Comparison of ENCODE assay signal across 7 mouse cellular contexts in genomic region chr3:88771941-88772280, GRCm38 (mm10). TPM values are rescaled to one million over a fixed set of nuclear protein-coding genes. Genes with fewer than 3 reads are reported as not detected.
A peak's percentile ranks its signal among the peaks of the same experiment; 100 is the strongest.
DNase-seq lines count a peak whose midpoint lies in the region; ATAC-seq and TF ChIP-seq lines count a peak whose summit lies in the region.
"Not testable (repeated sequence)": the region's sequence is repeated elsewhere in the genome, so short reads cannot be mapped to it uniquely, and the experiment has no call there.

No protein-coding gene starts in this region.

- H3K27me3 ChIP-seq in cerebellum, adult 2 months (ENCODE audit: control insufficient read depth, insufficient read depth, low read length); forebrain, embryonic 14.5 days (replicated peaks; ENCODE audit: control insufficient read depth, insufficient read depth, low read length); heart, embryonic 16.5 days (ENCODE audit: control insufficient read depth, insufficient read depth, low read length); intestine, postnatal 0 days (replicated peaks; ENCODE audit: control insufficient read depth, insufficient read depth, low read length); limb, embryonic 15.5 days; neural tube, embryonic 13.5 days: not testable (repeated sequence)

- not testable (repeated sequence) for H3K36me3 ChIP-seq in forebrain, embryonic 14.5 days (ENCODE audit: control insufficient read depth, insufficient read depth, low read length); heart, embryonic 16.5 days (ENCODE audit: control insufficient read depth, insufficient read depth); intestine, postnatal 0 days (ENCODE audit: control insufficient read depth, insufficient read depth); limb, embryonic 15.5 days; macrophage (ENCODE audit: inconsistent target); neural tube, embryonic 13.5 days

- not testable (repeated sequence) for TF ChIP-seq POLR2A in cerebellum, adult 2 months (IDR thresholded peaks at IDR 0.05; ENCODE audit: borderline replicate concordance, insufficient read depth, low read length)

- peak overlapping the region; percentile 68 for H3K9ac ChIP-seq in forebrain, embryonic 14.5 days (ENCODE audit: low read length)
- H3K9ac ChIP-seq in heart, embryonic 16.5 days (ENCODE audit: low read length); intestine, postnatal 0 days (ENCODE audit: low read depth, low read length); limb, embryonic 15.5 days: not testable (repeated sequence)
- H3K9ac ChIP-seq in neural tube, embryonic 13.5 days = peak overlapping the region; percentile 79

- H3K4me2 ChIP-seq in forebrain, embryonic 14.5 days (ENCODE audit: low read length) = peak overlapping the region; percentile 47
- peak overlapping the region; percentile 55 for H3K4me2 ChIP-seq in heart, embryonic 16.5 days (ENCODE audit: low read depth, low read length)
- H3K4me2 ChIP-seq in intestine, postnatal 0 days (replicated peaks; ENCODE audit: low read depth) = peak overlapping the region; percentile 52
- peak overlapping the region; percentile 54 for H3K4me2 ChIP-seq in limb, embryonic 15.5 days
- H3K4me2 ChIP-seq in neural tube, embryonic 13.5 days = peak overlapping the region; percentile 52

- not testable (repeated sequence) for ATAC-seq in forebrain, embryonic 14.5 days; heart, embryonic 16.5 days (replicated peaks; ENCODE audit: extremely low read depth, insufficient read depth, low FRiP score); limb, embryonic 15.5 days (ENCODE audit: insufficient number of reproducible peaks, low FRiP score, low TSS enrichment, low read depth); neural tube, embryonic 13.5 days (ENCODE audit: low read depth)
- peak; percentile 3; the same call in 1 of the 2 replicates for ATAC-seq in intestine, postnatal 0 days

- H3K9me3 ChIP-seq in forebrain, embryonic 14.5 days (replicated peaks; ENCODE audit: control insufficient read depth, low read length); heart, embryonic 16.5 days (replicated peaks; ENCODE audit: control insufficient read depth, low read length); intestine, postnatal 0 days (ENCODE audit: control insufficient read depth); limb, embryonic 15.5 days; neural tube, embryonic 13.5 days: not testable (repeated sequence)

- WGBS in cerebellum, adult 2 months = 2% methylated on average over 3 of the region's 6 CpGs
- WGBS in forebrain, embryonic 14.5 days = 0% methylated on average over 3 of the region's 6 CpGs
- WGBS in heart, embryonic 16.5 days = 9% methylated on average over 3 of the region's 6 CpGs
- 28% methylated on average over 3 of the region's 6 CpGs for WGBS in intestine, postnatal 0 days
- WGBS in limb, embryonic 15.5 days = 6% methylated on average over 3 of the region's 6 CpGs
- no CpG with 5 or more reads among the region's 6 CpGs for WGBS in macrophage (ENCODE audit: missing documents)
- 3% methylated on average over 3 of the region's 6 CpGs for whole genome bisulfite sequencing in neural tube, embryonic 13.5 days

- TF ChIP-seq CTCF in cerebellum, adult 2 months (IDR thresholded peaks at IDR 0.05; ENCODE audit: borderline replicate concordance, insufficient read depth, low read depth, low read length); intestine, postnatal 0 days (IDR thresholded peaks at IDR 0.05; ENCODE audit: low read depth): not testable (repeated sequence)

- peak overlapping the region; percentile 51 for H3K4me3 ChIP-seq in cerebellum, adult 2 months (replicated peaks; ENCODE audit: insufficient read depth, low read depth, low read length)
- H3K4me3 ChIP-seq in forebrain, embryonic 14.5 days (ENCODE audit: low read depth, low read length) = peak overlapping the region; percentile 40
- peak overlapping the region; percentile 35 for H3K4me3 ChIP-seq in heart, embryonic 16.5 days (ENCODE audit: low read length)
- not testable (repeated sequence) for H3K4me3 ChIP-seq in intestine, postnatal 0 days (ENCODE audit: low read depth, low read length)
- H3K4me3 ChIP-seq in limb, embryonic 15.5 days = peak overlapping the region; percentile 32
- H3K4me3 ChIP-seq in macrophage (ENCODE audit: inconsistent target) = peak overlapping the region; percentile 5; the same call in 1 of the 2 replicates
- H3K4me3 ChIP-seq in neural tube, embryonic 13.5 days = peak overlapping the region; percentile 53

- not testable (repeated sequence) for DNase-seq in cerebellum, adult 2 months; forebrain, embryonic 14.5 days (ENCODE audit: low spot score)

- H3K4me1 ChIP-seq in cerebellum, adult 2 months (ENCODE audit: control insufficient read depth, insufficient read depth, low read length); forebrain, embryonic 14.5 days (ENCODE audit: control insufficient read depth, insufficient read depth, low read length); heart, embryonic 16.5 days (ENCODE audit: control insufficient read depth, insufficient read depth, low read length); intestine, postnatal 0 days (replicated peaks; ENCODE audit: control insufficient read depth, insufficient read depth, low read length); limb, embryonic 15.5 days; neural tube, embryonic 13.5 days (replicated peaks): not testable (repeated sequence)

- peak overlapping the region; percentile 91; the same call in 1 of the 2 replicates for H3K27ac ChIP-seq in cerebellum, adult 2 months (ENCODE audit: insufficient read depth, low read length)
- peak overlapping the region; percentile 91 for H3K27ac ChIP-seq in forebrain, embryonic 14.5 days (ENCODE audit: low read depth, low read length)
- H3K27ac ChIP-seq in heart, embryonic 16.5 days (ENCODE audit: low read length) = peak overlapping the region; percentile 72
- not testable (repeated sequence) for H3K27ac ChIP-seq in intestine, postnatal 0 days (ENCODE audit: low read depth, low read length)
- H3K27ac ChIP-seq in limb, embryonic 15.5 days = peak overlapping the region; percentile 72
- H3K27ac ChIP-seq in macrophage = peak overlapping the region; percentile 51
- H3K27ac ChIP-seq in neural tube, embryonic 13.5 days (replicated peaks) = peak overlapping the region; percentile 94

- H3K79me2 ChIP-seq in macrophage (ENCODE audit: inconsistent target) = not testable (repeated sequence)

RNA-seq across cellular contexts. Expression of gene Syt11, which starts 3.1 kb away (rescaled TPM):
- polyA plus RNA-seq in cerebellum, adult 2 months (2012; rRNA removed) = 414 and 477 TPM in 2 replicates
- polyA plus RNA-seq in forebrain, embryonic 14.5 days (2014; fragmentation: Nextera tagmentation; extraction: Ambion mirVana) = 188 and 214 TPM in 2 replicates
- polyA plus RNA-seq in heart, embryonic 16.5 days (2015; fragmentation: Nextera tagmentation; extraction: Ambion mirVana) = 8.1 and 8.2 TPM in 2 replicates
- 8.6 and 10.1 TPM in 2 replicates for polyA plus RNA-seq in intestine, postnatal 0 days (2015; fragmentation: Nextera tagmentation; extraction: Ambion mirVana)
- polyA plus RNA-seq in limb, embryonic 15.5 days (2015; fragmentation: Nextera tagmentation; extraction: Ambion mirVana) = 16.9 and 17.5 TPM in 2 replicates
- 1 to 10 TPM in 23 of 26 experiments, under 1 TPM in 3; 0.34 to 9.5 (median 2.6) TPM for total RNA-seq in macrophage (2018; cell fraction: chromatin; rRNA removed)
- 10 to 100 TPM in 4 of 26 experiments, 1 to 10 TPM in 22; 5.2 to 11.7 (median 8.2) TPM for total RNA-seq in macrophage (2018; cell fraction: cytosol; rRNA removed)
- total RNA-seq in macrophage (2018; cell fraction: nucleus; rRNA removed) = 10 to 100 TPM in 10 of 26 experiments, 1 to 10 TPM in 16; 2.4 to 20.5 (median 9.3) TPM
- polyA plus RNA-seq in macrophage (2018) = 6.1 to 6.8 TPM (median 6.2 TPM) in 3 replicates
- 234 and 259 TPM in 2 replicates for polyA plus RNA-seq in neural tube, embryonic 13.5 days (2015; fragmentation: Nextera tagmentation; extraction: Ambion mirVana)

RNA-seq across cellular contexts. Expression of gene Rit1, which starts 55.3 kb away (rescaled TPM):
- polyA plus RNA-seq in cerebellum, adult 2 months (2012; rRNA removed) = 57.3 and 64.3 TPM in 2 replicates
- polyA plus RNA-seq in forebrain, embryonic 14.5 days (2014; fragmentation: Nextera tagmentation; extraction: Ambion mirVana) = 57.8 and 59.0 TPM in 2 replicates
- 59.0 and 59.4 TPM in 2 replicates for polyA plus RNA-seq in heart, embryonic 16.5 days (2015; fragmentation: Nextera tagmentation; extraction: Ambion mirVana)
- 48.8 and 50.2 TPM in 2 replicates for polyA plus RNA-seq in intestine, postnatal 0 days (2015; fragmentation: Nextera tagmentation; extraction: Ambion mirVana)
- polyA plus RNA-seq in limb, embryonic 15.5 days (2015; fragmentation: Nextera tagmentation; extraction: Ambion mirVana) = 65.7 and 65.8 TPM in 2 replicates
- total RNA-seq in macrophage (2018; cell fraction: chromatin; rRNA removed) = 10 to 100 TPM; 12.0 to 87.7 (median 38.8) TPM
- 100 to 1,000 TPM in 1 of 26 experiments, 10 to 100 TPM in 25; 33.3 to 101 (median 76.8) TPM for total RNA-seq in macrophage (2018; cell fraction: cytosol; rRNA removed)
- 10 to 100 TPM; 17.8 to 72.3 (median 36.9) TPM for total RNA-seq in macrophage (2018; cell fraction: nucleus; rRNA removed)
- polyA plus RNA-seq in macrophage (2018) = 63.4 to 99.3 TPM (median 90.4 TPM) in 3 replicates
- polyA plus RNA-seq in neural tube, embryonic 13.5 days (2015; fragmentation: Nextera tagmentation; extraction: Ambion mirVana) = 60.7 and 65.0 TPM in 2 replicates

Comparison
In these comparisons a context has a peak if more than half of its experiments do, and no peak if none do; other contexts are left out.
1. RNA of gene Syt11, which starts 3.1 kb away (polyA plus RNA-seq): 414 to 477 TPM in cerebellum, adult 2 months, 234 to 259 TPM in neural tube, embryonic 13.5 days and 188 to 214 TPM in forebrain, embryonic 14.5 days; 16.9 to 17.5 TPM in limb, embryonic 15.5 days, 8.6 to 10.1 TPM in intestine, postnatal 0 days, 8.1 to 8.2 TPM in heart, embryonic 16.5 days and 6.1 to 6.8 TPM in macrophage; every median in the first group is over 10 times any median in the second.
2. Peak in every context shown above with its lines, with median percentiles within 50 percentile points of each other: H3K4me2 ChIP-seq.